Mouse (Mus musculus) limb, embryonic 11.5 days (tissue): ENCODE results near the gene Prss36. TPM values are rescaled to one million over a fixed set of nuclear protein-coding genes. Genes with fewer than 3 reads are reported as not detected.
"Not testable (repeated sequence)": the region's sequence is repeated elsewhere in the genome, so short reads cannot be mapped to it uniquely, and the experiment has no call there.

Experiments
- ATAC-seq: fragments of 200-750 bp; cut with Nextera tagmentation; 2 replicates; pipeline ENCODE4 v1.8.0; 2017; ENCODE audit warnings: low read depth; ENCODE audit not compliant: insufficient number of reproducible peaks, low FRiP score, low TSS enrichment
- DNase-seq: peaks from one replicate; pipeline ENCODE4 v3.0.0-alpha.2; 2015; ENCODE audit warnings: low spot score
- H3K27ac ChIP-seq: fragments of 300-500 bp; sonication (generic); replicated peaks from 2 replicates; pipeline ENCODE4 v1.5.1; 2014; ENCODE audit warnings: low read depth, mild to moderate bottlenecking, low read length
- H3K27me3 ChIP-seq: fragments of 300-500 bp; sonication (generic); 2 replicates; pipeline ENCODE4 v1.6.1; 2014; ENCODE audit warnings: mild to moderate bottlenecking, low read length, mixed read lengths; ENCODE audit not compliant: control insufficient read depth, insufficient read depth
- H3K36me3 ChIP-seq: fragments of 300-500 bp; sonication (generic); 2 replicates; pipeline ENCODE4 v1.6.1; 2014; ENCODE audit warnings: mild to moderate bottlenecking, low read length, moderate library complexity, mixed read lengths; ENCODE audit not compliant: control insufficient read depth, insufficient read depth
- H3K4me1 ChIP-seq: fragments of 300-500 bp; sonication (generic); 2 replicates; pipeline ENCODE4 v1.6.1; 2014; ENCODE audit warnings: low read length, mixed read lengths; ENCODE audit not compliant: control insufficient read depth, insufficient read depth
- H3K4me2 ChIP-seq: fragments of 300-500 bp; sonication (generic); 2 replicates; pipeline ENCODE4 v1.6.1; 2014; ENCODE audit warnings: low read depth, mild to moderate bottlenecking, moderate library complexity; ENCODE audit not compliant: severe bottlenecking
- H3K4me3 ChIP-seq: fragments of 300-500 bp; sonication (generic); 2 replicates; pipeline ENCODE4 v1.5.1; 2014; ENCODE audit warnings: low read depth, low read length
- H3K9ac ChIP-seq: fragments of 300-500 bp; sonication (generic); 2 replicates; pipeline ENCODE4 v1.6.1; 2014; ENCODE audit warnings: mild to moderate bottlenecking, low read length
- H3K9me3 ChIP-seq: fragments of 300-500 bp; sonication (generic); 2 replicates; pipeline ENCODE4 v1.6.1; 2016; ENCODE audit warnings: low read length; ENCODE audit not compliant: control insufficient read depth
- WGBS: fragments of 180-500 bp; shearing (Covaris S2); extraction: QIAGEN DNeasy Blood & Tissue Kit; methylation state at CpG from one replicate; pipeline ENCODE4 v1.1.7; 2014; 5-methylcytosine and 5-hydroxymethylcytosine counted together
- polyA plus RNA-seq: library from polyadenylated mRNA; unstranded; fragments of >200 nt; fragmentation: Nextera tagmentation; extraction: Ambion mirVana; gene quantifications from 2 replicates; pipeline ENCODE4 v1.2.1, GENCODE M21; 2014

Gene Prss36
- polyA plus RNA-seq, 1 experiment from 2014 or later: 11.5 TPM

DNA sequence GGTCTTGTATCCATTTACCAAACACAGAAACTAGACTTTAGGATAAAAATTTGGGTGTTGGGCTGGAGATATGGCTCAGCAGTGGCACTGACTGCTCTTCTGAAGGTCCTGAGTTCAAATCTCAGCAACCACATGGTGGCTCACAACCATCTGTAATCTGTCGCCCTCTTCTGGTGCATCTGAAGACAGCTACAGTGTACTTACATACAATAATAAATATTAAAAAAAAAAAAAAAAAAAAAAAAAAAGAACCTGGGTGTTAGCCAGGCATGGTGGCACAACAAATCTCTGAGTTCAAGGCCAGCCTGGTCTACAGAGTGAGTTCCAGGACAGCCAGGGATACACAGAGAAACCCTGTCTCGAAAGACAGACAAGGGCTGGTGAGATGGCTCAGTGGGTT, 4.4 kb downstream of the Prss36 start:
- not testable (repeated sequence) for DNase-seq, H3K36me3 ChIP-seq, H3K27ac ChIP-seq, H3K4me2 ChIP-seq, H3K4me1 ChIP-seq, H3K9ac ChIP-seq, H3K9me3 ChIP-seq, H3K4me3 ChIP-seq, ATAC-seq
- 58% methylated on average over 2 of the region's 2 CpGs for WGBS
- peaks cover 18% of the 10 kb centered on the region for H3K27me3 ChIP-seq

DNA sequence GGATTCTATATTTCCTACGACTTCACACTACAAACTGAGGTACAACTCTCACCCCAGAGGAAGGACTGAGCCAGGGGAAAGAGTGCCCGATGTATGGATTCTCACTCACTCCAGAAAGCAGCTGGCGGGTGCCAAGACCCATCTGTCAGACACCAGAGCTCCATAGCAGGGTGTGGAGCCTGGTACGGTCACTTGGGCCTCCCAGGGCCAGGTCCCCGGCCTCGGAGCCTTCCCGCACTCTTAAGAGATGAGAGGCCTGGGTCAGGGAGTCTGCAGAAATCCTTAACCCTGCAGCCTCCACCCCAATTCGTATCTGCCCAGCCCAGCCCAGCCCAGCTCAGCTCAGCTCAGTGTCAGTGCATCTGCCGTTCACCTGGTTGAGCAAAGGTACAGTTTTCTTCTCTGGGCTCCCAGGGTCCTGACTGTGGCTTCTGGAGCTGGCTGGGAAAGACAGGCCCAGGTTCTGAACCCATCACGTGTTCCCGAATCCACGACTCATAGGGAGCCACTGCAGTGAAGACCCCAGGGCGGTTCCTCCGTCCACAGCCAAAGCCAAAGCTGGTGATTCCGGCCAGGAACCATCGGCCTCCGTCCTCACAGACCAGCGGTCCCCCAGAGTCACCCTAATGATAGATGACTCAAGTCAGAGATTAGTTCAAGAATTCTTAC, 10.2 kb downstream of the Prss36 start:
- H3K27me3 ChIP-seq: no peaks in the 10 kb centered on the region
- H3K9me3 ChIP-seq: no peaks in the 10 kb centered on the region
- WGBS: 54% methylated on average over 18 of the region's 18 CpGs
- H3K9ac ChIP-seq: peak overlapping the region; percentile 75
- DNase-seq (no peak), ATAC-seq (no peak)
- peak overlapping the region; percentile 72 for H3K4me3 ChIP-seq
- H3K4me1 ChIP-seq: 0 out of 2 replicates have a peak, but pooled peaks cover 3% of the 10 kb centered on the region
- H3K36me3 ChIP-seq: no peaks in the 10 kb centered on the region
- H3K4me2 ChIP-seq: peak overlapping the region; percentile 96
- no peak overlapping the region for H3K27ac ChIP-seq

DNA sequence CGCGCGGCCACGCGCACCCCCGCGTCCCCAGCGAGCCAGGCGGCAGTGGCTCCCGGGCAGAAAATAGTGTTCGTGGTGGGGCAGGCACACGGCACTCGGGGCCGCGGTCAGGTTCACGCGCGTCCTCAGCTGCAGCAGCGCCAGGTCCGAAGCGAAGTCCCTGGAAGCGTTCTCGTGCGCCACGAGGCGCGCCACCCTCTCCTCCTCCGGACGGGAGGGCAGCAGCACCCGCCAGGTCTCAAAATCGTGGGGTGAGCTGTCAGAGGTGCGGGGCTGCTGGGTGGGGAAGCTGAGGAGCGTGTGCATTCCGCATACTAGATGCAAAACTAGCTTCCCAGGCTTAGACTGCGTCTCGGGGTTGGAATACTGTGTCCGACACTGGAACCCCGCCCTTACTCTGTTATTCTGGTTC, 10.8 kb downstream of the Prss36 start:
- no peaks in the 10 kb centered on the region for H3K9me3 ChIP-seq
- H3K4me1 ChIP-seq: 0 out of 2 replicates have a peak, but pooled peaks cover 3% of the 10 kb centered on the region
- no peak overlapping the region for H3K27ac ChIP-seq
- peak overlapping the region; percentile 72 for H3K4me3 ChIP-seq
- peak overlapping the region; percentile 75 for H3K9ac ChIP-seq
- ATAC-seq: 0 out of 2 replicates have a peak, but pooled peaks have one; percentile 9
- H3K4me2 ChIP-seq: peak overlapping the region; percentile 96
- no peaks in the 10 kb centered on the region for H3K27me3 ChIP-seq
- H3K36me3 ChIP-seq: no peaks in the 10 kb centered on the region
- WGBS: 1% methylated on average over 36 of the region's 38 CpGs
- no peak for DNase-seq

DNA sequence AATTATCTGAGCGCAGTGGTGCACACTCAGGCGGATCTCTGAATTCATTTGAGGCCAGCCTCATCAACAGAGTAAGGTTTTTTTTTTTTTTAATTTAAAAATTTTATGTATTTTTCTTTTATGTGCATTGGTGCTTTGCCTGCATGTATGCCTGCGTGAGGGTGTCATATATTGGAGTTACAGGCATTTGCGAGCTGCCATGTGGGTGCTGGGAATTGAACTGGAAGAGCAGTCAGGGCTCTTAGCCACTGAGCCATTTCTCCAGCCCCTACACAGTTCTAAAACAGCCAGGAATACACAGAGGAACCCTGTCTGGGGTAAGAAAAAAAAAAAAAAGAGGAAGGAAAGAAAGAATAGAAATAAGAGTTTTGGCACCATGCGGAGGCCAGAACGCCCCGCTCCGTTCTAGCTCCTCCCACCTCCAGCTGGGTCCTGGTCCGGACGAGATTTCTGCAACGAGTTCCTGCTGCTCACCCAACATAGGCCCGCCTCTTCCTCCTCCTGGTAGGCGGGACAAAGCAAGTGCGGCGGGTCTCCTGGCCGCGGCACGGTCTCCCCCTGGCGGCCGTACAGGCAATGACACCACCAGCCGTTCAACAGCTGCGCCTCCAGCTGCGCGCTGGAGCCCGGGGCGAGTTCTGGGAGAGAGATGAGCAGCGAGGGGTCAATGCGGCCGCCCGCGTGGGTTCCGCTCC, 11.3 kb downstream of the Prss36 start:
- Histone ChIP-seq H3K36me3 (no peaks in the 10 kb centered on the region), H3K9me3 (no peaks in the 10 kb centered on the region), H3K4me2 (peak overlapping the region; percentile 96), H3K4me1 (0 out of 2 replicates have a peak, but pooled peaks cover 3% of the 10 kb centered on the region), H3K27ac (no peak overlapping the region), H3K27me3 (peaks cover 2% of the 10 kb centered on the region; the same call in 1 of the 2 replicates), H3K9ac (peak overlapping the region; percentile 75), H3K4me3 (peak overlapping the region; percentile 72)
- ATAC-seq (peak; percentile 93), DNase-seq (peak; percentile 96)
- 7% methylated on average over 32 of the region's 32 CpGs for WGBS

DNA sequence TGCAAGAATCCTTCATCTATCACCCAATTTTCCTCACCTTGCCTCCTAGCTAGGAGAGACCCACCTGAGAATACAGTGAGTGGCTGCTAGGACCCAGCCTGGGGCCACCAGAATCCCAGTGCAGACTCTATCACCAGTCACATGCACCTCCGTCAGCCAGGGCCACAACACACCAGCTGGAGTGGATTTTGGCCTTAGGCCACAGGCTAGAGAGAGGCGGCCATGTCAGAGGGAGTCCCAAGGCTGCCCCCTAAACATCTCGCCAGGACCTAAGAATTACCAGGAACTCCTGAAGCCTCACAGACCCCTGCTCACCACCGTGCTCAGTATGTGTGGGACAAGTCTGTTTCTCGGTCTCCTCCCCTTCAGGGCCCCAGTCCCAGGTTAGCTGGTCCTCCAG, 12.4 kb downstream of the Prss36 start:
- Histone ChIP-seq H3K27ac (no peak overlapping the region), H3K4me3 (no peak overlapping the region), H3K27me3 (peaks cover 12% of the 10 kb centered on the region), H3K36me3 (no peaks in the 10 kb centered on the region), H3K9ac (no peak overlapping the region; the same call in 1 of the 2 replicates), H3K4me1 (0 out of 2 replicates have a peak, but pooled peaks cover 3% of the 10 kb centered on the region), H3K4me2 (no peak overlapping the region; the same call in 1 of the 2 replicates), H3K9me3 (no peaks in the 10 kb centered on the region)
- DNase-seq (no peak), ATAC-seq (no peak)
- 91% methylated on average over 5 of the region's 5 CpGs for WGBS

DNA sequence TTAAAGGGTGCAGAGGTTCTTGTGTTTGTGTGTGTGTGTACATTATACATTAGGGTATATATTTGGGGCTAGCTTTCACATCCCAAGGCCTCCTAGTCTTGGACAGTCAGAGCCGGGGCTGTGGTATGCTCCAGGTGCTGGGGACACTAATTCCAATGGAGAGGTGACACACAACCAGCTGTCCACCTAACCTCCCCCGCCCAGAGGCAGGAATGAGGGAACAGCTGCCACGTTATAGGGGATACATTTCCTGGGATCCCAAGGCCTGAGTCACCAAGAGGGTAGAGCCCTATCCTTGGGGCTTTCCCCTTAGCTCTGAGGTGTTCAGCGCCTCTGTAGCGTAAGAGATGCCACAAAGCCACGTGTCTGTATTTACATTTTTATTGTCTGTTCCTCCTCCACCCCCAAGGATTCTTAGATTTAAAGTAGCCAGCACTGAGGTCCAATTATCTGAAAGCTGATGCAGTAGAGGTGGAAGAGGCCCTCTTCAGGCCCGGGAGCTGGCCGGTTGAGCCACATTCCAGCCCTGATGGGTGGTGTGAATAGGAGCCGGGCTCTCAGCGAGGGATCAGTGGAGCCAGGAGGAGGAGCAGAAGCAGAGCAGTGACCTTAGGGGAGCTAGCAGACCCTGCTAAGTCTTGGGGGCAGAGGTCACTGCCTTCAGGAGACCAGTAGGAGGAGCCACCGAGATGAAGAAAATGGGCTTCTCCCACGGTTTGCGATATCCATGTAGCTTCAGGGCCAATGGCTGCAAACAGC, 14.1 kb downstream of the Prss36 start:
- Histone ChIP-seq H3K27ac (no peak overlapping the region), H3K4me2 (no peak overlapping the region), H3K27me3 (peaks cover 18% of the 10 kb centered on the region), H3K4me1 (0 out of 2 replicates have a peak, but pooled peaks cover 3% of the 10 kb centered on the region), H3K9me3 (no peaks in the 10 kb centered on the region), H3K36me3 (no peaks in the 10 kb centered on the region), H3K9ac (no peak overlapping the region), H3K4me3 (no peak overlapping the region)
- no peak for DNase-seq
- no peak for ATAC-seq
- WGBS: 18% methylated on average over 13 of the region's 13 CpGs

DNA sequence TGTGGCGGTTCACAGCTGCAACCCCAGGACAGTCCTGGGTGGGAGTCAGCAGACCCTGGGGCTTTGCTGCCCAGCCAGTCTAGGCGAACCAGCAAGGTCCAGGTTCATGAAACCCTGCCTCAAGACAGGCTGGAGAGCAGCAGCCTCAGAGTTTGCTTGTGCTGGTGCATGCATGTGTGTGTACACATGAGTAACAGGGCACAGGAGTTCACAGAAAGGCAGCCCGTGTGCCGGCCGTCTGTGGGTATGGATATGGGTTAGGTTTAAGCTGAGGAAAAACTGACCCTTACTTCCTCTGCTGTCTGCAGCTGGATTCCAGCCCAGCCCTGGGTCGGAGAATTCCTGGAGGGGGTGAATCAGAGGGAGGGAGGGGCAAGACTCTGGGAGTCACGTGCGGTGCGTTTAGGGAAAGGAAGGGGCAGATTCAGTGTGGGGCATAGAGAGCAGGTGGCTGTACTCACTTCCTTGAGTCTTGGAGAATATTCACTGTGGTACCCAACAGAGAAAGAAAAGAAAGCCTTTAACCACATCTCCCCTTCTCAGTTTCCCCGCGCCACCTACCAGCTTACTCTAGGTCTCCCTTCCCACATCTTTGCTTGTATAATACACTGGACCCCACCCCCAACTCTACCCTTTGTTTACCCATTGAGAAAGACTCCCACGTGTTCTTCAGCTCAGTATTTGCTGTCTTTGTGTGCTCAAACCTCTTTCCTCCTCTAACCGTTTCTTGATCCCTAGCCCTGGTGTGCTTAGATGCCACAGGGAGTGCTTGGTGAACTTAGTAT, 15.0 kb downstream of the Prss36 start:
- peak overlapping the region; percentile 7; the same call in 1 of the 2 replicates for H3K9ac ChIP-seq
- H3K27ac ChIP-seq: no peak overlapping the region
- H3K4me1 ChIP-seq: 0 out of 2 replicates have a peak, but pooled peaks cover 3% of the 10 kb centered on the region
- no peaks in the 10 kb centered on the region; the same call in 1 of the 2 replicates for H3K36me3 ChIP-seq
- peaks cover 18% of the 10 kb centered on the region for H3K27me3 ChIP-seq
- H3K4me2 ChIP-seq: no peak overlapping the region
- 47% methylated on average over 13 of the region's 13 CpGs for WGBS
- DNase-seq (no peak), ATAC-seq (no peak)
- H3K9me3 ChIP-seq: no peaks in the 10 kb centered on the region
- H3K4me3 ChIP-seq: no peak overlapping the region
